Mouse (Mus musculus): ENCODE data around the gene Rack1. TPM values are rescaled to one million over a fixed set of nuclear protein-coding genes. Genes with fewer than 3 reads are reported as not detected.
"Not testable (repeated sequence)": the region's sequence is repeated elsewhere in the genome, so short reads cannot be mapped to it uniquely, and the experiment has no call there.

Rack1 gene
- polyA plus RNA-seq, 1 experiment: 2,204 TPM

- Histone ChIP-seq H3K4me3 (ENCODE audit: extremely low read depth, insufficient read depth, insufficient read length) (peak overlapping the region; percentile 63), H3K4me1 (ENCODE audit: control insufficient read depth, insufficient read depth, insufficient read length) (no peaks in the 10 kb centered on the region), H3K27me3 (ENCODE audit: control insufficient read depth, insufficient read depth, low read length) (no peaks in the 10 kb centered on the region), H3K36me3 (ENCODE audit: control insufficient read depth, insufficient read depth, low read length) (no peaks in the 10 kb centered on the region), H3K27ac (ENCODE audit: insufficient read depth, low read length) (peak overlapping the region; percentile 74)
- peak; percentile 78 to 96 for DNase-seq (ENCODE audit: low read depth in 1 of 2, low spot score in 2 of 2)
- 33% methylated on average over 10 of the region's 10 CpGs for WGBS
- no peak for TF ChIP-seq CTCF (IDR thresholded peaks at IDR 0.05; ENCODE audit: extremely low read depth, insufficient read depth, insufficient read length, insufficient replicate concordance)
- TF ChIP-seq POLR2A (IDR thresholded peaks at IDR 0.05; ENCODE audit: low read depth, low read length): no peak
These were observed 12.5 kb upstream of the Rack1 start for GRCm38 (mm10) chr11:48787455-48788211.

- Histone ChIP-seq H3K27ac (ENCODE audit: insufficient read depth, low read length) (peak overlapping the region; percentile 74), H3K36me3 (ENCODE audit: control insufficient read depth, insufficient read depth, low read length) (no peaks in the 10 kb centered on the region), H3K4me1 (ENCODE audit: control insufficient read depth, insufficient read depth, insufficient read length) (no peaks in the 10 kb centered on the region), H3K4me3 (ENCODE audit: extremely low read depth, insufficient read depth, insufficient read length) (peak overlapping the region; percentile 63), H3K27me3 (ENCODE audit: control insufficient read depth, insufficient read depth, low read length) (no peaks in the 10 kb centered on the region)
- TF ChIP-seq CTCF (IDR thresholded peaks at IDR 0.05; ENCODE audit: extremely low read depth, insufficient read depth, insufficient read length, insufficient replicate concordance): peak; percentile 43; the same call in 1 of the 2 replicates
- TF ChIP-seq POLR2A (IDR thresholded peaks at IDR 0.05; ENCODE audit: low read depth, low read length): no peak
- 1% methylated on average over 16 of the region's 16 CpGs for WGBS
- peak; percentile 77 to 83 for DNase-seq (ENCODE audit: low read depth in 1 of 2, low spot score in 2 of 2)
These were observed 11.6 kb upstream of the Rack1 start for GRCm38 (mm10) chr11:48788311-48789089.

- 92% methylated on average over 5 of the region's 5 CpGs for WGBS
- Histone ChIP-seq H3K4me3 (ENCODE audit: extremely low read depth, insufficient read depth, insufficient read length) (no peak overlapping the region), H3K4me1 (ENCODE audit: control insufficient read depth, insufficient read depth, insufficient read length) (no peaks in the 10 kb centered on the region), H3K36me3 (ENCODE audit: control insufficient read depth, insufficient read depth, low read length) (no peaks in the 10 kb centered on the region), H3K27me3 (ENCODE audit: control insufficient read depth, insufficient read depth, low read length) (no peaks in the 10 kb centered on the region), H3K27ac (ENCODE audit: insufficient read depth, low read length) (no peak overlapping the region)
- no peak for TF ChIP-seq CTCF (IDR thresholded peaks at IDR 0.05; ENCODE audit: extremely low read depth, insufficient read depth, insufficient read length, insufficient replicate concordance)
- no peak for TF ChIP-seq POLR2A (IDR thresholded peaks at IDR 0.05; ENCODE audit: low read depth, low read length)
- DNase-seq (ENCODE audit: low read depth in 1 of 2, low spot score in 2 of 2): no peak
These were observed 10.9 kb upstream of the Rack1 start for GRCm38 (mm10) chr11:48789215-48789614.

GRCm38 (mm10) chr11:48789973-48790823, 9.9 kb upstream of the Rack1 start:
- no peak overlapping the region for H3K4me3 ChIP-seq (ENCODE audit: extremely low read depth, insufficient read depth, insufficient read length)

GRCm38 (mm10) chr11:48790946-48791345, 9.2 kb upstream of the Rack1 start:
- Histone ChIP-seq H3K36me3 (ENCODE audit: control insufficient read depth, insufficient read depth, low read length) (no peaks in the 10 kb centered on the region), H3K4me1 (ENCODE audit: control insufficient read depth, insufficient read depth, insufficient read length) (no peaks in the 10 kb centered on the region), H3K4me3 (ENCODE audit: extremely low read depth, insufficient read depth, insufficient read length) (no peak overlapping the region), H3K27me3 (ENCODE audit: control insufficient read depth, insufficient read depth, low read length) (no peaks in the 10 kb centered on the region), H3K27ac (ENCODE audit: insufficient read depth, low read length) (no peak overlapping the region)
- TF ChIP-seq CTCF (IDR thresholded peaks at IDR 0.05; ENCODE audit: extremely low read depth, insufficient read depth, insufficient read length, insufficient replicate concordance) (no peak), POLR2A (IDR thresholded peaks at IDR 0.05; ENCODE audit: low read depth, low read length) (no peak)
- WGBS: 78% methylated on average over 8 of the region's 8 CpGs
- no peak for DNase-seq (ENCODE audit: low read depth in 1 of 2, low spot score in 2 of 2)

More at GRCm38 (mm10) chr11:48789973-48790823, 9.9 kb upstream of the Rack1 start:
- TF ChIP-seq POLR2A (IDR thresholded peaks at IDR 0.05; ENCODE audit: low read depth, low read length) (no peak), CTCF (IDR thresholded peaks at IDR 0.05; ENCODE audit: extremely low read depth, insufficient read depth, insufficient read length, insufficient replicate concordance) (peak; percentile 87; the same call in 1 of the 2 replicates)
- 26% methylated on average over 20 of the region's 20 CpGs for WGBS
- no peak overlapping the region for H3K27ac ChIP-seq (ENCODE audit: insufficient read depth, low read length)
- DNase-seq (ENCODE audit: low read depth in 1 of 2, low spot score in 2 of 2): peak; percentile 63 to 80
- no peaks in the 10 kb centered on the region for H3K36me3 ChIP-seq (ENCODE audit: control insufficient read depth, insufficient read depth, low read length)
- no peaks in the 10 kb centered on the region for H3K4me1 ChIP-seq (ENCODE audit: control insufficient read depth, insufficient read depth, insufficient read length)
- no peaks in the 10 kb centered on the region for H3K27me3 ChIP-seq (ENCODE audit: control insufficient read depth, insufficient read depth, low read length)

- not testable (repeated sequence) for H3K4me1 ChIP-seq (ENCODE audit: control insufficient read depth, insufficient read depth, insufficient read length); DNase-seq (ENCODE audit: low read depth in 1 of 2, low spot score in 2 of 2); H3K36me3 ChIP-seq (ENCODE audit: control insufficient read depth, insufficient read depth, low read length); H3K27me3 ChIP-seq (ENCODE audit: control insufficient read depth, insufficient read depth, low read length); H3K4me3 ChIP-seq (ENCODE audit: extremely low read depth, insufficient read depth, insufficient read length); H3K27ac ChIP-seq (ENCODE audit: insufficient read depth, low read length)
- 85% methylated on average over 9 of the region's 9 CpGs for WGBS
These were observed 8.2 kb upstream of the Rack1 start for GRCm38 (mm10) chr11:48791894-48792293.
